Mouse (Mus musculus) E14TG2a.4 (cell line): ENCODE measurements at regions not wholly inside any gene's neighbourhood (a gene's known extent, or its start where the extent isn't known, plus 50 kb on each side); places are given as distances from the start of the nearest gene placed in this dataset.

Experiments used
- H3K27me3 ChIP-seq: 2 replicates; pipeline ENCODE4 v1.6.1; 2014; ENCODE audit warnings: low read length, control low read depth; ENCODE audit not compliant: insufficient read depth
- H3K36me3 ChIP-seq: 2 replicates; pipeline ENCODE4 v1.6.1; 2014; ENCODE audit warnings: low read length, control low read depth; ENCODE audit not compliant: insufficient read depth
- H3K4me1 ChIP-seq: replicated peaks from 2 replicates; pipeline ENCODE4 v1.6.1; 2014; ENCODE audit warnings: low read depth, low read length, control low read depth
- H3K4me3 ChIP-seq: replicated peaks from 2 replicates; pipeline ENCODE4 v1.5.1; 2014; ENCODE audit warnings: mild to moderate bottlenecking, low read length
- H3K9me3 ChIP-seq: 2 replicates; pipeline ENCODE4 v1.6.1; 2014; ENCODE audit warnings: low read length, control low read depth
- CTCF ChIP-seq: conservative IDR thresholded peaks from 2 replicates; pipeline ENCODE4 v1.5.1; 2014; ENCODE audit warnings: low read length
- NANOG ChIP-seq: IDR thresholded peaks from 2 replicates; pipeline ENCODE4 v1.6.1; 2014; ENCODE audit warnings: borderline replicate concordance, low read length, mixed read lengths
- POU5F1 ChIP-seq: IDR thresholded peaks from 2 replicates; pipeline ENCODE4 v1.6.1; 2014; ENCODE audit warnings: low read length, borderline replicate concordance

GRCm38 (mm10) chr4:125855983-125856591, 168.3 kb upstream of the Csf3r start:
- Histone ChIP-seq H3K4me1 (no peaks in the 10 kb centered on the region), H3K9me3 (0 out of 2 replicates have a peak, but pooled peaks cover 5% of the 10 kb centered on the region), H3K27me3 (peaks cover 30% of the 10 kb centered on the region; the same call in 1 of the 2 replicates), H3K4me3 (no peak overlapping the region), H3K36me3 (no peaks in the 10 kb centered on the region)
- TF ChIP-seq CTCF (no peak), NANOG (no peak), POU5F1 (no peak)

GRCm38 (mm10) chr4:125856781-125857180, 167.6 kb upstream of the Csf3r start:
- TF ChIP-seq POU5F1 (no peak), NANOG (no peak), CTCF (no peak)
- no peaks in the 10 kb centered on the region for H3K36me3 ChIP-seq
- H3K9me3 ChIP-seq = no peaks in the 10 kb centered on the region
- peaks cover 29% of the 10 kb centered on the region for H3K27me3 ChIP-seq
- H3K4me1 ChIP-seq = no peaks in the 10 kb centered on the region
- no peak overlapping the region for H3K4me3 ChIP-seq

GRCm38 (mm10) chr4:125865057-125865456, 159.3 kb upstream of the Csf3r start:
- peaks cover 31% of the 10 kb centered on the region for H3K4me1 ChIP-seq
- H3K36me3 ChIP-seq = no peaks in the 10 kb centered on the region
- H3K4me3 ChIP-seq = no peak overlapping the region
- TF ChIP-seq POU5F1 = no peak
- no peak for TF ChIP-seq NANOG
- TF ChIP-seq CTCF = no peak
- peaks cover 3% of the 10 kb centered on the region for H3K27me3 ChIP-seq
- peaks cover 11% of the 10 kb centered on the region; the same call in 1 of the 2 replicates for H3K9me3 ChIP-seq

- Histone ChIP-seq H3K27me3 (peaks cover 7% of the 10 kb centered on the region), H3K36me3 (no peaks in the 10 kb centered on the region), H3K4me3 (no peak overlapping the region), H3K9me3 (peaks cover 11% of the 10 kb centered on the region; the same call in 1 of the 2 replicates), H3K4me1 (peaks cover 31% of the 10 kb centered on the region)
- no peak for TF ChIP-seq POU5F1
- no peak for TF ChIP-seq NANOG
- no peak for TF ChIP-seq CTCF
These were observed 158.6 kb upstream of the Csf3r start for GRCm38 (mm10) chr4:125865728-125866127.

GRCm38 (mm10) chr4:125871211-125871610, 153.1 kb upstream of the Csf3r start:
- TF ChIP-seq NANOG = no peak
- no peak for TF ChIP-seq CTCF
- TF ChIP-seq POU5F1 = no peak
- Histone ChIP-seq H3K36me3 (no peaks in the 10 kb centered on the region), H3K27me3 (peaks cover 31% of the 10 kb centered on the region)

GRCm38 (mm10) chr4:125880028-125880427, 144.3 kb upstream of the Csf3r start:
- Histone ChIP-seq H3K4me1 (peaks cover 18% of the 10 kb centered on the region), H3K27me3 (peaks cover 29% of the 10 kb centered on the region), H3K36me3 (no peaks in the 10 kb centered on the region), H3K4me3 (no peak overlapping the region), H3K9me3 (no peaks in the 10 kb centered on the region)
- TF ChIP-seq NANOG (no peak), CTCF (no peak), POU5F1 (no peak)

More at GRCm38 (mm10) chr4:125871211-125871610, 153.1 kb upstream of the Csf3r start:
- H3K4me1 ChIP-seq = peaks cover 13% of the 10 kb centered on the region
- H3K9me3 ChIP-seq = peaks cover 6% of the 10 kb centered on the region; the same call in 1 of the 2 replicates
- H3K4me3 ChIP-seq = no peak overlapping the region

- TF ChIP-seq CTCF = no peak
- no peak for TF ChIP-seq POU5F1
- no peak for TF ChIP-seq NANOG
- Histone ChIP-seq H3K4me1 (peaks cover 18% of the 10 kb centered on the region), H3K36me3 (no peaks in the 10 kb centered on the region), H3K27me3 (peaks cover 26% of the 10 kb centered on the region), H3K9me3 (no peaks in the 10 kb centered on the region), H3K4me3 (no peak overlapping the region)
These were observed 141.8 kb upstream of the Csf3r start for GRCm38 (mm10) chr4:125882531-125882930.

GRCm38 (mm10) chr4:125890510-125890909, 133.8 kb upstream of the Csf3r start:
- H3K4me1 ChIP-seq = no peaks in the 10 kb centered on the region
- no peak for TF ChIP-seq POU5F1
- TF ChIP-seq CTCF = peak; percentile 94

GRCm38 (mm10) chr4:125893139-125893538, 131.2 kb upstream of the Csf3r start:
- Histone ChIP-seq H3K36me3 (no peaks in the 10 kb centered on the region), H3K27me3 (peaks cover 5% of the 10 kb centered on the region; the same call in 1 of the 2 replicates), H3K4me1 (no peaks in the 10 kb centered on the region), H3K4me3 (no peak overlapping the region), H3K9me3 (no peaks in the 10 kb centered on the region)
- TF ChIP-seq POU5F1 (no peak), NANOG (no peak), CTCF (no peak)

More at GRCm38 (mm10) chr4:125890510-125890909, 133.8 kb upstream of the Csf3r start:
- H3K4me3 ChIP-seq = no peak overlapping the region
- H3K27me3 ChIP-seq = no peaks in the 10 kb centered on the region
- H3K9me3 ChIP-seq = no peaks in the 10 kb centered on the region
- no peaks in the 10 kb centered on the region for H3K36me3 ChIP-seq
